Comparison of ENCODE assay signal across 9 mouse cellular contexts in the genomic region with DNA sequence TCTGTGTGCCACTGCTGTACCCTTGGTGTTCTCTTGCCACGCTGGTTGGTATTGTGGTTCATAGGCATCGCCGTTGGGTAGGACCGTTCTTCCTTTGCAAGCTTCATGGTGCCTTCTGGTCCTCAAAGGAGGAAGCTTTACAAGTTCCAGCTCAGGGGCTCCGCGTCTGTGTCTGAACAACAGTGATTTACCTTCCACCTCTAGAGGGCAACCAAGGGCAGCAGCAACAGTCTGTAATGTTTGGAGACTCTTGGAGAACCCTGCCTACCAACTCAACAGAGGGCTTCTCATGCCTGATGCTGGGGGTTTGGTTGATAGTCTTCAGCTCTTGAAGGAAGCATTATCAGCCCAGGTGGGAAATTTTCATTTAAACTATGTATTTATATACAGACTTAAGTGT. TPM values are rescaled to one million over a fixed set of nuclear protein-coding genes. Genes with fewer than 3 reads are reported as not detected.
A peak's percentile ranks its signal among the peaks of the same experiment; 100 is the strongest.
DNase-seq lines count a peak whose midpoint lies in the region; ATAC-seq lines count a peak whose summit lies in the region.
"Had no signal": no experiment of that assay in that cellular context is flagged by ENCODE, and none has a peak within 500 bp of the region (broad histone marks: within the 10 kb centered on the region; RNA-seq: fewer than 3 reads in every experiment).

No protein-coding gene starts in this region.

- H3K4me3 ChIP-seq in hindbrain, embryonic 11.5 days (ENCODE audit: low read depth, low read length), result no peak overlapping the region
- H3K4me3 ChIP-seq in hindbrain, embryonic 12.5 days, result no peak overlapping the region
- H3K4me3 ChIP-seq in forebrain, embryonic 13.5 days, result no peak overlapping the region
- H3K4me3 ChIP-seq: limb, embryonic 12.5 days had no signal

- H3K4me2 ChIP-seq in hindbrain, embryonic 11.5 days (replicated peaks; ENCODE audit: low read depth, low read length), result no peak overlapping the region
- H3K4me2 ChIP-seq in hindbrain, embryonic 12.5 days (replicated peaks), result no peak overlapping the region
- H3K4me2 ChIP-seq in forebrain, embryonic 13.5 days, result no peak overlapping the region
- H3K4me2 ChIP-seq: limb, embryonic 12.5 days had no signal

- no peak for ATAC-seq in hindbrain, embryonic 11.5 days (ENCODE audit: low FRiP score)
- no peak for ATAC-seq in hindbrain, embryonic 12.5 days (ENCODE audit: low FRiP score)
- ATAC-seq in neutrophil, adult 5-6 weeks (ENCODE audit: extremely low read depth, insufficient number of reproducible peaks, low FRiP score, poor library complexity, severe bottlenecking), result peak; percentile 58
- no peak for ATAC-seq in forebrain, embryonic 13.5 days

- no peaks in the 10 kb centered on the region for H3K9me3 ChIP-seq in hindbrain, embryonic 11.5 days (ENCODE audit: control insufficient read depth, low read length)
- H3K9me3 ChIP-seq in hindbrain, embryonic 12.5 days (replicated peaks), result 0 out of 2 replicates have a peak, but pooled peaks cover 7% of the 10 kb centered on the region
- H3K9me3 ChIP-seq in forebrain, embryonic 13.5 days (replicated peaks), result no peaks in the 10 kb centered on the region
- H3K9me3 ChIP-seq: limb, embryonic 12.5 days had no signal

- no peak overlapping the region for H3K9ac ChIP-seq in hindbrain, embryonic 11.5 days (ENCODE audit: low read depth, low read length)
- H3K9ac ChIP-seq in hindbrain, embryonic 12.5 days, result no peak overlapping the region
- H3K9ac ChIP-seq in forebrain, embryonic 13.5 days, result no peak overlapping the region
- H3K9ac ChIP-seq: limb, embryonic 12.5 days had no signal

- 83% methylated on average over 6 of the region's 6 CpGs for WGBS in hindbrain, embryonic 11.5 days
- WGBS in hindbrain, embryonic 12.5 days, result 80% methylated on average over 6 of the region's 6 CpGs
- 78% methylated on average over 6 of the region's 6 CpGs for WGBS in forebrain, embryonic 13.5 days

- H3K4me1 ChIP-seq in hindbrain, embryonic 11.5 days (replicated peaks; ENCODE audit: control insufficient read depth, insufficient read depth, low read length), result no peaks in the 10 kb centered on the region
- no peaks in the 10 kb centered on the region for H3K4me1 ChIP-seq in hindbrain, embryonic 12.5 days
- no peaks in the 10 kb centered on the region for H3K4me1 ChIP-seq in forebrain, embryonic 13.5 days
- H3K4me1 ChIP-seq: limb, embryonic 12.5 days had no signal

- H3K36me3 ChIP-seq in hindbrain, embryonic 11.5 days (ENCODE audit: control insufficient read depth, insufficient read depth, low read length), result no peaks in the 10 kb centered on the region
- no peaks in the 10 kb centered on the region for H3K36me3 ChIP-seq in hindbrain, embryonic 12.5 days
- no peaks in the 10 kb centered on the region for H3K36me3 ChIP-seq in forebrain, embryonic 13.5 days (ENCODE audit: poor library complexity, severe bottlenecking)
- H3K36me3 ChIP-seq: limb, embryonic 12.5 days had no signal

- H3K27ac ChIP-seq in hindbrain, embryonic 11.5 days (ENCODE audit: low read depth, low read length), result no peak overlapping the region
- H3K27ac ChIP-seq in hindbrain, embryonic 12.5 days, result no peak overlapping the region
- no peak overlapping the region for H3K27ac ChIP-seq in forebrain, embryonic 13.5 days
- H3K27ac ChIP-seq: limb, embryonic 12.5 days had no signal

- DNase-seq in hindbrain, embryonic 11.5 days (ENCODE audit: low spot score), result peak; percentile 32
- DNase-seq in ES-CJ7 (ENCODE audit: low read depth, low spot score), result peak; percentile 65
- peak; percentile 47 for DNase-seq in cerebellum, adult 11-12 months
- peak; percentile 12 to 30 for DNase-seq in frontal cortex, postnatal 36 days (ENCODE audit: low spot score in 2 of 2)
- peak; percentile 16 to 22 for DNase-seq in layer of hippocampus, postnatal 36 days

- H3K27me3 ChIP-seq in hindbrain, embryonic 11.5 days (ENCODE audit: control insufficient read depth, insufficient read depth, low read length), result no peaks in the 10 kb centered on the region
- no peaks in the 10 kb centered on the region for H3K27me3 ChIP-seq in hindbrain, embryonic 12.5 days
- no peaks in the 10 kb centered on the region for H3K27me3 ChIP-seq in forebrain, embryonic 13.5 days
- H3K27me3 ChIP-seq: limb, embryonic 12.5 days had no signal

RNA-seq across cellular contexts. Expression of a gene that starts 7.8 kb away (rescaled TPM):
- polyA plus RNA-seq in hindbrain, embryonic 11.5 days (2014; fragmentation: Nextera tagmentation; extraction: Ambion mirVana), result not detected in 2 replicates
- polyA plus RNA-seq in hindbrain, embryonic 12.5 days (2016; fragmentation: Nextera tagmentation; extraction: Ambion mirVana), result not detected in 2 replicates
- total RNA-seq in layer of hippocampus, postnatal 36 days (2021), result under 1 TPM in 1 of 2 experiments, not detected in 1; 0.20 TPM
- total RNA-seq in neutrophil, adult 5-6 weeks (2017), result not detected in 2 replicates
- not detected in 2 replicates for polyA plus RNA-seq in forebrain, embryonic 13.5 days (2015; fragmentation: Nextera tagmentation; extraction: Ambion mirVana)
- polyA plus RNA-seq: limb, embryonic 12.5 days had no signal
